Mouse (Mus musculus) lung, postnatal 0 days (tissue): Measurements from ENCODE around the gene Dlgap1. TPM values are rescaled to one million over a fixed set of nuclear protein-coding genes. Genes with fewer than 3 reads are reported as not detected.

Experiments
- ATAC-seq: fragments of 200-750 bp; cut with Nextera tagmentation; 2 replicates; pipeline ENCODE4 v1.8.0; 2017; ENCODE audit warnings: moderate library complexity
- DNase-seq: peaks from one replicate; pipeline ENCODE4 v3.0.0-alpha.2; 2016; ENCODE audit warnings: low spot score
- H3K27ac ChIP-seq: fragments of 300-500 bp; sonication (generic); 2 replicates; pipeline ENCODE4 v1.5.1; 2014; ENCODE audit warnings: antibody characterized with exemption, mild to moderate bottlenecking, low read length, mixed read lengths
- H3K27me3 ChIP-seq: fragments of 300-500 bp; sonication (generic); replicated peaks from 2 replicates; pipeline ENCODE4 v1.6.1; 2014; ENCODE audit warnings: low read length, mixed read lengths; ENCODE audit not compliant: insufficient read depth
- H3K36me3 ChIP-seq: fragments of 300-500 bp; sonication (generic); 2 replicates; pipeline ENCODE4 v1.6.1; 2014; ENCODE audit warnings: low read length, mixed read lengths; ENCODE audit not compliant: insufficient read depth
- H3K4me1 ChIP-seq: fragments of 300-500 bp; sonication (generic); 2 replicates; pipeline ENCODE4 v1.6.1; 2014; ENCODE audit warnings: antibody characterized with exemption, low read depth, low read length, mixed read lengths; ENCODE audit not compliant: insufficient read depth
- H3K4me2 ChIP-seq: fragments of 300-500 bp; sonication (generic); replicated peaks from 2 replicates; pipeline ENCODE4 v1.6.1; 2014; ENCODE audit warnings: low read depth, mild to moderate bottlenecking, low read length, moderate library complexity, mixed read lengths
- H3K4me3 ChIP-seq: fragments of 300-500 bp; sonication (generic); 2 replicates; pipeline ENCODE4 v1.5.1; 2014; ENCODE audit warnings: low read depth, low read length
- H3K9ac ChIP-seq: fragments of 300-500 bp; sonication (generic); replicated peaks from 2 replicates; pipeline ENCODE4 v1.6.1; 2014; ENCODE audit warnings: low read depth, mild to moderate bottlenecking
- H3K9me3 ChIP-seq: fragments of 300-500 bp; sonication (generic); 2 replicates; pipeline ENCODE4 v1.6.1; 2016; ENCODE audit warnings: low read length, mixed read lengths
- CTCF ChIP-seq: IDR thresholded peaks from 2 replicates; pipeline ENCODE4 v1.5.1; 2016; ENCODE audit warnings: antibody characterized with exemption, mild to moderate bottlenecking
- EP300 ChIP-seq: IDR thresholded peaks from 2 replicates; pipeline ENCODE4 v1.6.1; 2016; ENCODE audit warnings: antibody characterized with exemption, mild to moderate bottlenecking, control low read depth
- WGBS: fragments of 180-500 bp; shearing (Covaris S2); extraction: QIAGEN DNeasy Blood & Tissue Kit; methylation state at CpG from one replicate; pipeline ENCODE4 v1.1.7; 2014; 5-methylcytosine and 5-hydroxymethylcytosine counted together
- polyA plus RNA-seq: library from polyadenylated mRNA; unstranded; fragments of >200 nt; fragmentation: Nextera tagmentation; extraction: Ambion mirVana; gene quantifications from 2 replicates; pipeline ENCODE4 v1.2.1, GENCODE M21; 2015

The Dlgap1 gene
- polyA plus RNA-seq, 1 experiment from 2014 or later, result 0.26 TPM

GRCm38 (mm10) chr17:70248250-70248649 is 279.4 kb downstream of the Dlgap1 start:
- ATAC-seq (no peak), DNase-seq (no peak)
- 67% methylated on average over 6 of the region's 6 CpGs for WGBS
- TF ChIP-seq CTCF, result no peak
- no peak for TF ChIP-seq EP300
- no peak overlapping the region for H3K9ac ChIP-seq
- H3K4me3 ChIP-seq, result no peak overlapping the region
- H3K27ac ChIP-seq, result no peak overlapping the region
- no peak overlapping the region for H3K4me2 ChIP-seq
- no peaks in the 10 kb centered on the region for H3K9me3 ChIP-seq
- H3K27me3 ChIP-seq, result no peaks in the 10 kb centered on the region
- no peaks in the 10 kb centered on the region for H3K4me1 ChIP-seq
- no peaks in the 10 kb centered on the region for H3K36me3 ChIP-seq

- Histone ChIP-seq H3K27ac (no peak overlapping the region), H3K4me3 (no peak overlapping the region), H3K27me3 (no peaks in the 10 kb centered on the region), H3K4me2 (no peak overlapping the region), H3K36me3 (no peaks in the 10 kb centered on the region), H3K4me1 (no peaks in the 10 kb centered on the region), H3K9me3 (no peaks in the 10 kb centered on the region), H3K9ac (no peak overlapping the region)
- TF ChIP-seq CTCF, result no peak
- TF ChIP-seq EP300, result no peak
- 73% methylated on average over 3 of the region's 3 CpGs for WGBS
- ATAC-seq (no peak), DNase-seq (no peak)
Observed at GRCm38 (mm10) chr17:70252476-70252875, 283.6 kb downstream of the Dlgap1 start.

- no peak for TF ChIP-seq EP300
- no peak for TF ChIP-seq CTCF
- no peaks in the 10 kb centered on the region for H3K4me1 ChIP-seq
- H3K9me3 ChIP-seq, result no peaks in the 10 kb centered on the region
- no peak overlapping the region for H3K9ac ChIP-seq
- DNase-seq (no peak), ATAC-seq (no peak)
- H3K27me3 ChIP-seq, result no peaks in the 10 kb centered on the region
- no peaks in the 10 kb centered on the region for H3K36me3 ChIP-seq
- no peak overlapping the region for H3K27ac ChIP-seq
- H3K4me2 ChIP-seq, result no peak overlapping the region
- H3K4me3 ChIP-seq, result no peak overlapping the region
- WGBS, result 69% methylated on average over 4 of the region's 4 CpGs
Observed at GRCm38 (mm10) chr17:70256371-70256770, 287.5 kb downstream of the Dlgap1 start.

DNA sequence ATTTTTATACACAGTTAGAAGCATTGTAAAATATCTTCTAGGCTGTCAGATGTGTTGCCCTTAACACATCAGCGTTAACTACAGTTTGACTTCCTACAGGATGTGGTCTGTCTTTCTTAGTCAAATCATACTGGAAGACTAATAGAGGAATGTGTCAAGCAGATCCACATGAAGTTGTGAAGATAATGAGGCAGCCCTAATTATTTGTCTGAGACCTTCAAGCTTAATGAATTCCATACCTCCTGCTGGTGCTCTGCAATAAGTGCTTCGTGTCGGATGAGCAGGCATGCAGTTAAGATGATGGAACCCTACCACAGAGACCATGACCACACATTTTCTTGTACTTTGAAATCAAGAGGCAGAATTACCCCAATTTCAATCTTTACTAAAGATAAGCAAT is 294.3 kb downstream of the Dlgap1 start:
- no peaks in the 10 kb centered on the region for H3K36me3 ChIP-seq
- no peak overlapping the region for H3K4me2 ChIP-seq
- ATAC-seq, result no peak
- no peaks in the 10 kb centered on the region for H3K27me3 ChIP-seq
- no peak for DNase-seq
- no peak overlapping the region for H3K27ac ChIP-seq
- no peak overlapping the region for H3K4me3 ChIP-seq
- 85% methylated on average over 3 of the region's 3 CpGs for WGBS
- no peak overlapping the region for H3K9ac ChIP-seq
- H3K9me3 ChIP-seq, result no peaks in the 10 kb centered on the region
- H3K4me1 ChIP-seq, result no peaks in the 10 kb centered on the region
- TF ChIP-seq EP300, result no peak

GRCm38 (mm10) chr17:70272125-70272524 is 303.3 kb downstream of the Dlgap1 start:
- Histone ChIP-seq H3K27ac (no peak overlapping the region), H3K9me3 (no peaks in the 10 kb centered on the region), H3K4me2 (no peak overlapping the region), H3K27me3 (no peaks in the 10 kb centered on the region), H3K36me3 (no peaks in the 10 kb centered on the region), H3K4me3 (no peak overlapping the region), H3K9ac (no peak overlapping the region), H3K4me1 (no peaks in the 10 kb centered on the region)
- no peak for DNase-seq
- WGBS, result 75% methylated on average over 2 of the region's 2 CpGs
- no peak for ATAC-seq
- TF ChIP-seq CTCF (no peak), EP300 (no peak)

DNA sequence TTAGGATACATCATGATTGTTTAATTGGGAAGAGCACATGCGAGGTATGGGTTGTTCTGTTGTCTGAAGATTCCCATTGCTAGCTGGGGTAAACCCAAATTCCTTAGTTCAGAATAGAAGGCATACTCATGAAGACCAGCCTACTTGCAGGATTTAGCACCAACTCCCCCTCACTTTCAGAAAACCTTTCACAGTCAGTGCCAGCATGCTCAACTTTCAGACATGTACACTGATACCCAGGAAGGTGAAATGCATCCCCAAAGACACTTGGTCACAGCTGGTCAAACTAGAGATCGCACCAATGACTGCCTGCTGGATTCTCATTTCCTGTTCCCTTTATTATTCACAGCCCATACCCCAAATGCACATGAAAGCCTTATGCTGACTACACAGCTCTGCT is 318.8 kb downstream of the Dlgap1 start:
- 85% methylated on average over 2 of the region's 2 CpGs for WGBS
- no peak overlapping the region for H3K4me2 ChIP-seq
- DNase-seq, result no peak
- no peak for ATAC-seq
- no peak for TF ChIP-seq EP300
- TF ChIP-seq CTCF, result no peak
- no peaks in the 10 kb centered on the region for H3K4me1 ChIP-seq
- H3K27me3 ChIP-seq, result no peaks in the 10 kb centered on the region
- H3K4me3 ChIP-seq, result no peak overlapping the region
- H3K9me3 ChIP-seq, result no peaks in the 10 kb centered on the region
- no peaks in the 10 kb centered on the region for H3K36me3 ChIP-seq
- H3K9ac ChIP-seq, result no peak overlapping the region
- H3K27ac ChIP-seq, result no peak overlapping the region

GRCm38 (mm10) chr17:70294106-70294505 is 325.2 kb downstream of the Dlgap1 start:
- no peak overlapping the region for H3K4me3 ChIP-seq
- no peak for ATAC-seq
- no peaks in the 10 kb centered on the region for H3K27me3 ChIP-seq
- TF ChIP-seq EP300 (no peak), CTCF (no peak)
- H3K9ac ChIP-seq, result no peak overlapping the region
- no peak overlapping the region for H3K27ac ChIP-seq
- no peak overlapping the region for H3K4me2 ChIP-seq
- WGBS, result 54% methylated on average over 7 of the region's 7 CpGs
- no peaks in the 10 kb centered on the region for H3K9me3 ChIP-seq
- no peaks in the 10 kb centered on the region for H3K4me1 ChIP-seq
- H3K36me3 ChIP-seq, result no peaks in the 10 kb centered on the region
- DNase-seq, result no peak
